Mouse (Mus musculus) lung, postnatal 4 days (tissue): ENCODE measurements around the gene Gm11099.

Source experiments
- DNase-seq, 2 experiments: peaks; one replicate each; pipeline ENCODE4 v3.0.0; 2021

Gene Gm11099

DNA sequence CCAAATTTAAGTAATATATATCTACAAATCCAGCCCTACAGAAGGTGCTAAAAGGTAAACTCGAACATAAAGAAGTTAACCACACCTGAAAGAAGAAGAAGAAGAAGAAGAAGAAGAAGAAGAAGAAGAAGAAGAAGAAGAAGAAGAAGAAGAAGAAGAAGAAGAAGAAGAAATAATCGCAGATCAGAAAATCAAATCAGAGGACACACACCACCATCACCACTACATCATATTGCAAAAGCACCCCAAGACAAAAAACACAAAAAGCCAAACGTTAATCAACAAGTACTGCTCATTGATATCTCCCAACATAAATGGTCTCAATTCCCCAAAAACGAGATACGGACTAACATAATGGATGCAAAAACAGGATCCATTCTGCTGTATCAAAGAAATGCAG, at the start of gene Gm11099:
Gene Gm11099, plus strand, starts transcription at position 301 of the 400 bp plus-strand sequence.
- DNase-seq = no peak

- DNase-seq = no peak
These were observed 46.3 kb upstream of the Gm11099 start for GRCm38 (mm10) chr2:58812941-58813340.

DNA sequence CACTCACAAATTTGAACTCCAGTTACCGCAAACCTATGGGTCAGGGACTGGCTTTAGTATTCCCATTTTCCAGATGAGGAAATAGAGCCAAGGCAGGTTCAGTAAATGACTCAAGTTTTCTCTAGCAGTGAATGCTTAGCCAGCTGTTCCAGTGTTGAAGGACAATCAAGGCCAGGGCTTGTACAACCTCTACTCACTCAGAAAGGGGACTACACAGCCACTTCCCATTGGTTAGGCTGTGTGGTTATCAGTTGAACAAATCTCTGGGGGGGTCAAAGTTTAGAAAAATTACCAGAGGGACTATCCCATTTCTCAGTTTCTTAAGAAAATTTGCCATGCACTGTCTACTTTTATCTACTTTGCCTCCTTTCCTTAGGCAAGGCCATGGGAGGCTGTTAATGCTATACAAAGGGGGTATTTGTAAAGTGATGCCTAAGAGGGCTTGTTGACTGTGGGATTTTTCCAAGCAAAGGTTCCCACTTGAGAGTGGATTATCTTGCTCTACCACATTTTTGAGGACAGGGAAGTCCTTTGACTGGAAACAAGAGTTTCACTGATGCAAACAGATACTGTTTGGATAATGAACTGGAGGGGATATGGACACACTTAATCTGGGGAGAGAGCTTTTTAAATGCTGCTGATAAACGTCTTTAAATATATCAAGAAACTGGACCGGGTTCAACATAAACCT, 30.2 kb upstream of the Gm11099 start:
- peak in 1 of 2 experiments; percentile 54 for DNase-seq

- DNase-seq = peak; percentile 50 to 62
These were observed 29.1 kb upstream of the Gm11099 start for GRCm38 (mm10) chr2:58829981-58830742.

- no peak for DNase-seq
These were observed 26.8 kb upstream of the Gm11099 start for GRCm38 (mm10) chr2:58832253-58832980.

DNA sequence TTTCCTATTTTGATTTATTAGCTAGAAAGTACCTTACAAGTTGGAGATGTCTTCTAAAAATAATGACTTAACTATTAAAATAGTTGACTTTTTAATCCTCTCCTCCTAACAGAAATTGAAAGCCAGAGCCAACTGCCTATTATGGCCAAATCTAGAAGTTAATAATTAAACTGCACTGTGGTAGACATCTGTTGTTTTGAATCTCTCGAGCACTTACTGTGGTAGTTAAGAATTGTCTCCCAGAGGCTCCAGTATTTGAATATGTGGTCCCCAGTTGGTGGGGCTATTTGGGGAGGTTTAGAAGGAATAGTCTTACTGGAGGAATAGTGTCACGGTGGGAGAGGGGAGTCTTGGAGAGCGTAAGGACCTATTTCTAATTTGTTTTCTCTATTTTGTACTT, 18.2 kb upstream of the Gm11099 start:
- no peak for DNase-seq

GRCm38 (mm10) chr2:58842443-58842842, 16.8 kb upstream of the Gm11099 start:
- no peak for DNase-seq

- DNase-seq = no peak
These were observed 14.7 kb upstream of the Gm11099 start for GRCm38 (mm10) chr2:58844499-58844898.

- no peak for DNase-seq
These were observed 20.6 kb downstream of the Gm11099 start for GRCm38 (mm10) chr2:58879876-58880275.

DNA sequence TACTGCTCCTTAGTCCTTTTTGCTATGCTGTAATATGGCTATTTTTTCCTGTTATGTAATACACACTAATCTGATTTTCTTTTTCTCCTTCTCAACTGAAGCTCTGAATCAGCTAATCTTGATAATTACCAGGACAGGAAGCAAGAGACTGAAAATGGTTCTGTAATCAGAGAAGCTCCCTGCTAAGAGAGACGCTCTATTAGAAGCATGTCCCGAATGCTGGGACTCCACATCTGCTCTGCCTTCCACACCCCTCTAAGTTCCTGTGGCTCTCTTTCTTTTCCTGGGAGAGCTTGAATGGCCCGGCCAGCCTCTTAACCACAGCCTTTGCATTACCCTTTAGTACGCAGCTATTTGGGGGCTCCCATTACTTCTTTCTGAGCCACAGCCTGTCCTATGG, 45.8 kb downstream of the Gm11099 start:
- DNase-seq = no peak

GRCm38 (mm10) chr2:58906814-58907516, 47.7 kb downstream of the Gm11099 start:
- peak; percentile 23 to 27 for DNase-seq

GRCm38 (mm10) chr2:58912339-58912738, 53.1 kb downstream of the Gm11099 start:
- no peak for DNase-seq

- DNase-seq = no peak
These were observed 59.1 kb downstream of the Gm11099 start for GRCm38 (mm10) chr2:58918351-58918750.

DNA sequence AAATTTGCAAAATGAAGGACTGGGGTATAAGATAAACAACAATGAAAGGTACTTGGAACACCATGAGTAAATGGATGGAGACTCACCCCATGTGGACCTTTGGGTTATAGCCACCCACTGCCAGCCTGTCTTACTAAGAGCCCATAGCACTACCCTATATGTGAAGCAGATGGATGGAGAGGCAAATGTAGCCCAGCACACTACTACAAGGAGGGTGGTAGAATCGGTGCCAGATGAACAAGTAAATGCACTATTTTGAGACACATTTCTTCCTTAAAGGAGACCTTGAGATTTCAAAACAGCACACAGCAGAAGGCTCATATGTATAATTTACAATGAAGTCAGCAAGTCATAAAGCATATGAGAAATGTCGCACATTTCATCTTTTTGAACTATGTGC, 66.3 kb downstream of the Gm11099 start:
- no peak for DNase-seq

DNA sequence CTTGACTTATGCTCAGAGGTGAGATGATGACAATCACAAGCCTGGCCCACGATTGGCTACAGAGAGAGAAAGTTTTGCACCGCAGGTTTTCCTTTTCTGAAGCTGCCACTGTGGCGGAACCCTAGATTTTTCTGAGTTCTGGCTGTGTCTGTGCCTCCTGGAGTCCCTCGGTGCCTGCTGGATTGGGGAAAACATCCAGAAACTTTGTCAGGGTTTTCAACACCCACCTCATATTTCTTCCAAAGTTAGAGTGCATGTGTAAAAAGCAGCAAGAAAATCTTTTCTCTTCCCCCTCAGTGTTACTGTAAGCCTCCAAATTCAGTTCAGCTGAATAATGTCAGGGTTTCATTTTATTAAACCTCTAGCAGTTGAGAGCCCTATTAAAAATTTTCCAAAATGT, 82.1 kb downstream of the Gm11099 start:
- no peak for DNase-seq

DNA sequence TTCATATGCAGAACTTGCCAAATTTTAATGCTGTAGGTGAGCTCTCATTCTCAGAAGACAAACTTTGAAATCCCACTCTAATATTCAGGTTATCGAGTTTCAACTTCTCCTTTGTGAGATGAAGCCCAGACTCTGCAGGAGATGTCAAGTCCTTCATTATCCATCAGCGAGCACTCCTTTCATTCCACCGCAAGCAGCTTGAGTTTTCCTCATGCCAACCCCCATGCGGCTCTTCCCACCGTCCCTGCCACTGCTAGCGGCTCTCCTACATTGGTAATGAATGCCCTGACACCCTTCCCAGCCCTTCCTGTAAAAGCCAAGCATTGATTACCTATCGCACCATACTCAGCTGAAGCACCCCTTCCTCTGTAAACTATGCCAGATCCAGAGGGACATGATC, 89.6 kb downstream of the Gm11099 start:
- DNase-seq = no peak

- DNase-seq = no peak
These were observed 92.9 kb downstream of the Gm11099 start for GRCm38 (mm10) chr2:58952101-58952500.

DNA sequence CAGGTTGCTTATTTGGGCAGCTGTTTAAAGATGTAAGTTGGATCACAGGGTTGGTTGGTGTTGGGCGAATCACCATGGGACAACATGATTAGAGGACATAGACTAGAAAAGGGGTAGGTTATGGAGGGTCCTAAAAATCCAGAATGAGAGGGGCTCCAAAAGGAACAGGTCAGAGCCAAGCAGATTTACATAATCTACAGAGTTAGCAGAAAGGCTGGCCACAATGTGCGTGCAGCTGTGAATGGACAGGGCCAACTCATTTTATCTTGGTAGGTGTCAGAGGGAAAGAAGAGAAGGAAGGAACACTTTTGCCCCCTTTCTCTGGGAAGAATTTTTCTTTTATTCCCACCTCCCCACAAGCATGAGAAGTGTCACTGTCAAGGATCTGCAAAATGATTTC, 97.1 kb downstream of the Gm11099 start:
- no peak for DNase-seq

- no peak for DNase-seq
These were observed 97.6 kb downstream of the Gm11099 start for GRCm38 (mm10) chr2:58956770-58957300.
